Mouse (Mus musculus) leukemia stem cell, adult 10-12 weeks (primary cell): ENCODE measurements around the gene Huwe1. TPM values are rescaled to one million over a fixed set of nuclear protein-coding genes. Genes with fewer than 3 reads are reported as not detected.

Source experiments
- polyA plus RNA-seq: library from polyadenylated mRNA; stranded (reverse); fragments of >175 nt; gene quantifications from 2 replicates; pipeline ENCODE4 v1.2.3, GENCODE M21; 2012; ENCODE audit warnings: low replicate concordance

Huwe1 gene
- 15.2 and 33.4 TPM in 2 replicates for polyA plus RNA-seq

GRCm38 (mm10) chrX:151800701-151801511 lies at the start of gene Huwe1:
Huwe1 (plus strand) TSS chrX:151800807.

Other genes with a start within 250 kb of the Huwe1 start
- gene Hsd17b10, start 201.0 kb downstream of the Huwe1 start, polyA plus RNA-seq, result 9.1 and 15.0 TPM in 2 replicates
- gene Ribc1, start 215.5 kb downstream of the Huwe1 start, polyA plus RNA-seq, result 0.11 and 0.42 TPM in 2 replicates
- 8.4 and 9.0 TPM in 2 replicates for gene Smc1a, start 215.6 kb downstream of the Huwe1 start, polyA plus RNA-seq